Mouse (Mus musculus) limb, embryonic 10.5 days (tissue): ENCODE results near the gene Ddx23. TPM values are rescaled to one million over a fixed set of nuclear protein-coding genes. Genes with fewer than 3 reads are reported as not detected.

Experiments
- DNase-seq: peaks from one replicate; pipeline ENCODE4 v3.0.0-alpha.2; 2017; ENCODE audit warnings: low spot score
- H3K27ac ChIP-seq: fragments of 300-500 bp; sonication (generic); 2 replicates; pipeline ENCODE4 v1.5.1; 2016; ENCODE audit warnings: mild to moderate bottlenecking
- H3K27me3 ChIP-seq: fragments of 300-500 bp; sonication (generic); 2 replicates; pipeline ENCODE4 v1.6.1; 2016; ENCODE audit warnings: low read depth, mild to moderate bottlenecking; ENCODE audit not compliant: poor library complexity, severe bottlenecking
- H3K36me3 ChIP-seq: fragments of 300-500 bp; sonication (generic); 2 replicates; pipeline ENCODE4 v1.6.1; 2016; ENCODE audit warnings: mild to moderate bottlenecking, moderate library complexity
- H3K4me1 ChIP-seq: fragments of 300-500 bp; sonication (generic); 2 replicates; pipeline ENCODE4 v1.6.1; 2016
- H3K4me3 ChIP-seq: fragments of 300-500 bp; sonication (generic); 2 replicates; pipeline ENCODE4 v1.5.1; 2016; ENCODE audit warnings: mild to moderate bottlenecking, moderate library complexity
- H3K9me3 ChIP-seq: fragments of 300-500 bp; sonication (generic); replicated peaks from 2 replicates; pipeline ENCODE4 v1.6.1; 2016; ENCODE audit warnings: mild to moderate bottlenecking
- WGBS: fragments of 180-500 bp; shearing (Covaris S2); methylation state at CpG from one replicate; pipeline ENCODE4 v1.1.7; 2016; 5-methylcytosine and 5-hydroxymethylcytosine counted together
- polyA plus RNA-seq: library from polyadenylated mRNA; unstranded; fragments of >200 nt; fragmentation: Nextera tagmentation; extraction: Ambion mirVana; gene quantifications from 2 replicates; pipeline ENCODE4 v1.2.1, GENCODE M21; 2016

Ddx23 gene
- polyA plus RNA-seq, 1 experiment from 2014 or later: 25.4 TPM

DNA sequence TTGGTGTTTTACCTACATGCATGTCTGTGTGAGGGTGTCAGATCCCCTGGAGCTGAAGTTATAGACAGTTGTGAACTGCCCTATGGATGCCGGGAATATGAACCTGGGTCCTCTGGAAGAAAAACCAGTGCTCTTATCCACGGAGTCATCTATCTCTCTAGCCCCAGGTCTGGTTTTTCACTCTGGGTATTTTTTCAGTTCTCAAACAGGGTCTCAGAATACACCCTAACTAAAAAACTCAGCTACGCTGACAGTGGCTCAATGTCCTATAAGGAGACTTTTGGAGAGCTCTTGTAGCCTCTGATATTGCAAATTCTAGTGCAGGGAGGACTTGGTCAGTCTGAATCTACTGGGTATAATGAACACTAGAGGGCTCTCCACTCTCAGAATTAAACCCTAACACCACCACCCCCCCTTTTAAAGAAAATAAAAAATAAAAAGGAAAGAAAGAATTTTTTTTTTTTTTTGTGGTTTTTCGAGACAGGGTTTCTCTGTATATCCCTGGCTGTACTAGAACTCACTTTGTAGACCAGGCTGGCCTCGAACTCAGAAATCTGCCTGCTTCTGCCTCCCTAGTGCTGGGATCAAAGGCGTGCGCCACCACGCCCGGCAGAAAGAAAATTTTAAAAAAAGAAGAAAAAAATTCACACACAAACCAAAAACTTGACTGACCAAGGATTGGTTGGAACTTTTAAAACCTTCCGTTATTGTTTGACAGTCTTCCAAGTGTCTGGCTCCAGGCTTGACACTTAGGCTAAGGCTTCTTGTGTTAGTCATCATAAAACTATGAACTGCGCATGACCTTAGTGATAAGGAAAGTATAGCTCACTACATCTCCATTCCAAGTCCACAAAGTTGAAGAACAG is 1.6 kb upstream of the Ddx23 start:
- peaks cover 18% of the 10 kb centered on the region for H3K36me3 ChIP-seq
- no peaks in the 10 kb centered on the region for H3K9me3 ChIP-seq
- no peak overlapping the region for H3K27ac ChIP-seq
- no peak overlapping the region for H3K4me3 ChIP-seq
- H3K27me3 ChIP-seq: no peaks in the 10 kb centered on the region
- WGBS: 81% methylated on average over 11 of the region's 11 CpGs
- peaks cover 9% of the 10 kb centered on the region; the same call in 1 of the 2 replicates for H3K4me1 ChIP-seq
- DNase-seq: no peak

DNA sequence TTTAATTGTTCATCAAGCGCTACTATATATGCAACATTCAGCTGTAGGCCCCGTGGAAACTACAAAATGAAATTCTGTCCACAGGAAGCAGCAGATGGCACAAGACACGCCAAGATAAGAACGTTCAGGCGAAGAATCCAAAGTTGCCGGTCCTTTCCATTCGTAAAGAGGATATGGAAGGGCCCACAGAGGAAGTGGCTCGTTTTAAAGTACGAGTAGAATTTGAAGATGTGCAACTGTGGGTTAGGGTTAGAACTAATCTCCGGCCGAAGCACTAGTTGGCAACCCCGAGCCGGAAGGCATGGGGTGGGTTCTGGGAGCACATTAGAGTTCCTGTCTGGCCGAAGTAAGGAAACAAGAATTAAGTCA is 512 bp downstream of the Ddx23 start:
- no peaks in the 10 kb centered on the region for H3K9me3 ChIP-seq
- no peak for DNase-seq
- peaks cover 39% of the 10 kb centered on the region for H3K36me3 ChIP-seq
- 2% methylated on average over 14 of the region's 14 CpGs for WGBS
- H3K27me3 ChIP-seq: no peaks in the 10 kb centered on the region
- H3K27ac ChIP-seq: peak overlapping the region; percentile 98
- H3K4me1 ChIP-seq: peaks cover 9% of the 10 kb centered on the region; the same call in 1 of the 2 replicates
- H3K4me3 ChIP-seq: peak overlapping the region; percentile 94

DNA sequence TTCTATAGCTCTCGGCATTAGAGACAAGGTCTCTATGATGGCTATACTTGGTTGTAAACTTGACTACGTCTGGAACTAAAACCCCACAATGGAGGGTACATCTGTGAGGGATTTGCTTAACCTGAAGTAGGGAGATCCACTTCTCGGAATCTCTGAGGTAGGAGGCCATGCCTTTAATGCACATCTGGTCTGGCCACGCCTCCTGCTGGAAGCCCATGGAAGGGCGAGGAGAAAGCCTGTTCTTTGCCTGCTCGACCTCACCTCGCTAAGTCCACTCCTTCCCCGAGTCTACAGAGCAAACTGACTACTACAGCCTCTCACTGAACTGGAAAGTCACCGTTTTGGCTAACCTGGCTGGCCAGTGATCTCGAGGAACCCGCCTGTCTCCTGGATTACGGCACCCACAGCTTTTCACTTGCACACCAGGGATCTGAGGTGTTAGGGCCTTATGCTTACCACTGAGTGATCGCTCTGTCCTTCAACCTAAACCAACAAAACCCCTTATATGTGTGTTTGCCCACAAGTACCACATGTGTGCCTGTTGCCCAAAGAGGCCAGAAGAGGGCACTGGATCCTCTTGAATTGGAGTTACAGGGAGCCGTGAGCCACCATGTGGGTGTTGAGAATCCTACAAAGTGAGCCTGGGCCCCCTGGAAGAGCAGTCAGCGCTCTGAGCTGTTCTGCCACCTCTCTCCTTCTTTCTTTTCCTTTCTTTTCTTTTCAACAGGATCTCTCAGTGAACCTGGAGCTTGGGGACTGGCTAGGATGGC is 5.5 kb downstream of the Ddx23 start:
- Histone ChIP-seq H3K9me3 (no peaks in the 10 kb centered on the region), H3K27ac (no peak overlapping the region), H3K27me3 (no peaks in the 10 kb centered on the region), H3K36me3 (peaks cover 89% of the 10 kb centered on the region), H3K4me1 (peaks cover 9% of the 10 kb centered on the region; the same call in 1 of the 2 replicates), H3K4me3 (no peak overlapping the region)
- DNase-seq: no peak
- WGBS: 85% methylated on average over 15 of the region's 15 CpGs

DNA sequence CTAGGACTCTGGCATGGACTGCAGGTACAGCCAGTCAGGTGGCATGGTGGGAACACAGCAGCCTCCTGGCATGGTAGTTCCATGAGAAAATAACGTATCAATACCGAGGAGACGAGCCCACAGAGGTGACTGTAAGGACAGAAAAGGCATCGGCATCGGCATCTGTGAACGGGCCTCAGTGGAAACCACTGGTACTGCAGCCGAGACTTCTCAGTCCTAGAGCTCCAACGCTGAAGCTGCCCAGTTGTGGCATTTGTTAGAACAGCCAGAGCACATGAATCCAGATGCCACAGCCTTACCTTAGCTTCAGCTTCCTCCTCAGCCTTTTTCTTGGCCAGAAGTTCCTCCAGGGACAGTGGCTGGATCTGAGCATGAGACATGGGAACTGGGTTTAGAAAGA is 10.5 kb downstream of the Ddx23 start:
- WGBS: 94% methylated on average over 8 of the region's 8 CpGs
- Histone ChIP-seq H3K9me3 (no peaks in the 10 kb centered on the region), H3K4me1 (no peaks in the 10 kb centered on the region), H3K4me3 (no peak overlapping the region), H3K27ac (no peak overlapping the region), H3K36me3 (peaks cover 100% of the 10 kb centered on the region), H3K27me3 (no peaks in the 10 kb centered on the region)
- no peak for DNase-seq

DNA sequence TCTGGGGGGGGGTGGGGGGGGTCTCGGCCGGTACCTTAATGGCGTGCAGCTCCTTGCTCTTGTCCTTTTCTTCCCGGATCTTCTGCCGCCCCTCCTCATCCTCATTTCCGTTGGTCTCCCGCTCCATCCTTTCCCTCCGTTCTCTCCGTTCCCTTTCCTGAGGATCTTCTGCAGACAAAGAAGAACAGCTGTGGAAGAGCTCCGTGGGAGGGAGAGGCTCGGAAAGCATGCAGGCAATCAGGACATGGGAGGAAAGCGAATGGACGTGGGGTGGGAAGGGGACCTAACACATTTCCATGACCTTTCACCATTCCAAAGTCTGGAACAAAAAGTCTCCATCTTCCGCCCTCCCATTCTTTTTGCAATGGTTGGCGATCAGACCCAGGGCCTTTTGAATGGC is 11.3 kb downstream of the Ddx23 start:
- H3K27me3 ChIP-seq: no peaks in the 10 kb centered on the region
- no peak for DNase-seq
- H3K27ac ChIP-seq: no peak overlapping the region
- no peaks in the 10 kb centered on the region for H3K4me1 ChIP-seq
- H3K36me3 ChIP-seq: peaks cover 100% of the 10 kb centered on the region
- 93% methylated on average over 15 of the region's 15 CpGs for WGBS
- H3K4me3 ChIP-seq: no peak overlapping the region
- no peaks in the 10 kb centered on the region for H3K9me3 ChIP-seq

DNA sequence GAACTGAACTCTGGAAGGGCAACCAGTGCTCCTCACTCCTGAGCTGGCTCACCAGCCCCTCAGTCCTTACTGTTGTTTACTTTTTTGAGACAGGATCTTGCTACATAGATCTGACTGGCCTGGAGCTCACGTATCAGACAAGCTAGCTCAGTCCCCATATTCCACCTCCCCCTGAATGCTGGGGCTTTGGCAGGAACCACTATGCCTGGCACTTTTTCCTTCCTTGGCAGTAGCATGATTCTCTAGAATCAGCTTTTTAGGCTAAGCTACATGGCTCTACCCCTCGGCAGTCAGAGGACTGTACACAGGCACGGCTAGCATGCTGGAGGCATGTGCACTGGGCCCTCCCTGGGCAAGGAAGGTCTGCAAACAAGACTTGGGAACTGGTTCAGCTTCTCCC is 14.6 kb downstream of the Ddx23 start:
- H3K4me3 ChIP-seq: no peak overlapping the region
- no peaks in the 10 kb centered on the region for H3K4me1 ChIP-seq
- 95% methylated on average over 3 of the region's 3 CpGs for WGBS
- DNase-seq: no peak
- H3K27me3 ChIP-seq: no peaks in the 10 kb centered on the region
- H3K36me3 ChIP-seq: peaks cover 100% of the 10 kb centered on the region
- no peak overlapping the region for H3K27ac ChIP-seq
- no peaks in the 10 kb centered on the region for H3K9me3 ChIP-seq

DNA sequence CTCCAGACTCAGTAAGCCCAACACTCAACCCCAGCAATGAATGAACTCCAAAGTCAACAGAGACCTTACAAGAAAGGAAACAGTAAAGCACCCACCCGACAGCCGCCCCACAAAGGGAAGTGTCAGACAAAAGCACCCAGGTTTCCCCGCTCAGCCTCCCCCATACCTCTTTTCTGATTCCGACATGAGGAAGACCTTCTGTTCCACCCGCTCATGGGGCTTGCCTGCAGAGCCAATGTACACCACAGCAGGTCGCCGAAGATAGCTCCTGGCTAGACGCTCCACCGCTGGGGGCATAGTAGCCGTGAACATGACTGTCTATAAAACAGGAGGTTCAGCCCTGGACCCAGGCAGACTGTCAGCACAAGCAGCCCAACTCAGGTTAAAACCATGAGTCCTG is 15.4 kb downstream of the Ddx23 start:
- 93% methylated on average over 10 of the region's 10 CpGs for WGBS

DNA sequence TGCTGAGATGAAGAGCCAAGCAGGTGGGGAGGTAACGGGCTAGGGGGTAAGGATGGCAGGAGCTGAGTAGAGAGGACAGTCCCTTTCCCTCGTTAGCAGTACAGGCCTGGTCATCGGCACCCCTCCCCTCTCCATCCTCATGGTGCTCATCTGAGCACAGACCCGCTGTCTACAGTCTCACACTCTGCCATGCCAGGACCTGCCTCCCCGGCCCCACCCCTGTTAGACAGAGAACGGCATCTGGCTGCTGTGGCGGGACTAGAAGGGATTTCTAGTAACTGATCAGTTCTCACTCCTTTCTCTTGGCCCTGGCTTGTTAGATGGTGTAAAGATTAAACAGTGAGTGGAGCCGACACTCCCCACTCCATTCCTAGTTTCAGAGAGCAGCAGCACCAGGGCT is 16.0 kb downstream of the Ddx23 start:
- Histone ChIP-seq H3K27me3 (no peaks in the 10 kb centered on the region), H3K4me1 (no peaks in the 10 kb centered on the region), H3K4me3 (no peak overlapping the region), H3K9me3 (no peaks in the 10 kb centered on the region), H3K36me3 (peaks cover 100% of the 10 kb centered on the region), H3K27ac (no peak overlapping the region)
- 90% methylated on average over 8 of the region's 8 CpGs for WGBS
- no peak for DNase-seq

More for the DNA sequence above, 15.4 kb downstream of the Ddx23 start:
- H3K4me3 ChIP-seq: no peak overlapping the region
- H3K36me3 ChIP-seq: peaks cover 100% of the 10 kb centered on the region
- H3K4me1 ChIP-seq: no peaks in the 10 kb centered on the region
- DNase-seq: no peak
- H3K9me3 ChIP-seq: no peaks in the 10 kb centered on the region
- no peaks in the 10 kb centered on the region for H3K27me3 ChIP-seq
- no peak overlapping the region for H3K27ac ChIP-seq

DNA sequence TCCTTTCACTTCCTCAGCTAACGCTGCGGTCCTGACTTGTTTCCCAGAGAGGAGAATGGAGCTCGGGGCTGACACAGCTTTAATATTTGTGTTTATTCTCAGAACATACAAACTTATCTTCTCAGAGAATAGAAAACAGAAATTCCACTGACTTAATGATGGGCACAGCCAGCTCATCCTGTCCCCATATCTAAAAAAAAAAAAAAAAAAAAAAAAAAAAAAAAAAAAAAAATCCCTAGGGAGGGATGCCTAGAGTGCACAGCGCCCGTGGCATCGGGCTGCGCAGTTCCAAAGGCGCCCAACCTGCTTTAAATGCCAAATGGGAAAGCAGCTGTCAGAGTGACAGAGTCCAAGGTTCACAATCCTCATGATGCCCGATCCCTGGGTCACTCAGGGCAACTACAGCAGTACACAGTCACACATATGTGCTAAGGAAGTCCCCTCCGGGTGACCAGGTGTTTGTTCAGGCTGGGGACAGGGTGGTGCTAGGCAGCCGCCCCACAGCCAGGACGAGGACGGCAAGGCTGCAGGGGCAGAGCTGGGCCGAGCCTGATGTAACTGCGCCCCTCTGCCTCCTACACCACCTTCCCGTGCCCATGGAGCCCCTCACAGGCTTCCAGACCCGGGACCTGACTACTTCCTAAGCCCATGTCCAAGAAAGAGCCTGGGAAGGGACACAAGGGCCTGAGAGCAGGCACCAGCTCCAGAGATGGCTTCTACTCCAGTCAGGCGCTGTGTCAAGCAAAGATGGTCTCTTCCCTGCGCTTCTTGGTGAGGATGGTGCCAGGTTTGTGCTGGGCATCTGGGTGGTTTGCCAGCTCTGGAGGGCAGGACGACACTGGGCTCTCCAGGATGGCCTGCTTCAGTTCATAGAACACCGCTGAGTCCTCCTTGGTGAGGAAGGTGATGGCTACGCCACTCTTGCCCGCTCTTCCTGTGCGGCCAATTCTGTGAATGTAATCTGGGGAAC is 17.4 kb downstream of the Ddx23 start:
- no peak overlapping the region for H3K27ac ChIP-seq
- WGBS: 92% methylated on average over 24 of the region's 24 CpGs
- no peaks in the 10 kb centered on the region for H3K9me3 ChIP-seq
- H3K4me3 ChIP-seq: no peak overlapping the region
- H3K36me3 ChIP-seq: peaks cover 98% of the 10 kb centered on the region
- H3K4me1 ChIP-seq: peaks cover under 1% of the 10 kb centered on the region; the same call in 1 of the 2 replicates
- no peak for DNase-seq
- H3K27me3 ChIP-seq: no peaks in the 10 kb centered on the region

DNA sequence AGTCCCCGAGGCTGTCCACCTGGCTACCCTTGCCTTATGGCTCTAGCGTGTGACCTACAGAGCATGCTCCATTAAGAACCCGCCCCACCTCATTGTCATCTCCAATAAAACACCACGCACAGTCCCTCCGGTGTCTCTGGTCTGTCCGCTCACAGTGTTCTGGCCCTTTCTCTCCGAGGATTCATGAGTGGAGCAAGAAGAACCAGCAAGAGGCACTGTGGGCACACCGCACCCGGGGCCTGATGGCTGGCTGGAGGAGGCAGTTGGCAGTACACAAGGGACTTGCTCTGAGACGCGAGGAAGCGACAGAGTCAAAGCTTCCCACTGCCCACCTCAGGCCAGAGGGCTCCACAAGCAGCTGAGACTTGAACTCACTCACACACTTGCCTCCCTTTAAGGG is 18.3 kb downstream of the Ddx23 start:
- peaks cover 88% of the 10 kb centered on the region for H3K36me3 ChIP-seq
- H3K4me3 ChIP-seq: no peak overlapping the region
- DNase-seq: no peak
- no peaks in the 10 kb centered on the region for H3K9me3 ChIP-seq
- no peak overlapping the region for H3K27ac ChIP-seq
- H3K27me3 ChIP-seq: 0 out of 2 replicates have a peak, but pooled peaks cover 3% of the 10 kb centered on the region
- peaks cover 10% of the 10 kb centered on the region for H3K4me1 ChIP-seq
- 91% methylated on average over 12 of the region's 12 CpGs for WGBS

DNA sequence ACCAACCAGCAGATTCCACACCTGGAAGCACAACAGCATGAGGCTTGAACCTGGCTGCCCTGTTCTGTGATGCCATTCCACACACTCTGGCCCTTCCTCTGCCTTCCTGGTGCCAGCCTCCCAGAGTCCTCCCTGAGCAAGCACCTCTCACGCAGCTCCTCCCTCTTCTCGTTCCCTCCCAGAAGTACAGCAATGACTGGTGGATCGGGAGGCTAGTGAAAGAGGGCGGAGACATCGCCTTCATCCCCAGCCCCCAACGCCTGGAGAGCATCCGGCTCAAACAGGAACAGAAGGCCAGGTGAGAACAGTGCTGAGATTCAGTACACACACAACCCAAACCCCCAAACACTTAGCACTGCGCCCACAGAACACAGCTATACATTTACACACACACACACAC is 22.5 kb downstream of the Ddx23 start:
- WGBS: 25% methylated on average over 8 of the region's 8 CpGs
- Histone ChIP-seq H3K27ac (peak overlapping the region; percentile 43), H3K4me1 (peaks cover 24% of the 10 kb centered on the region), H3K4me3 (no peak overlapping the region), H3K27me3 (peaks cover 32% of the 10 kb centered on the region), H3K36me3 (peaks cover 46% of the 10 kb centered on the region), H3K9me3 (no peaks in the 10 kb centered on the region)
- no peak for DNase-seq

DNA sequence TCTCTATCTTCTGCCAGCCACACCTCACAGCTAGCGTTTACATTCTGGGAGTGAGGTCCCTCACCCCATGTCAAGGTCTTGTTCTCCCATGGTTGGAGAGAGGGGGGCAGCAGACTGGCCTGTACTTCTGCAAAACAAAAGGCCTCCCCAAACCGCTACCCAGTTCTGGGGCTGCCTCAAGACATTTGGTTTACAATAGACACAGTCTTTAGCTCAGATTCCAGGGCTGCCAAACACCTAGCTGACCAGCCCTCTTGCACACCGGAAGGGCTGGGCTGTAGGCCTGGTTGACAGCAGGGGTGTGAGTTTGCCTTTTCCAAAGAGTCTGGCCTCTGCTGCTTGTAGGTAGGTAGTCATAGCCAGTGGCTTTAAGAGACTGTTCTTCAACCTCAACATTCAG is 25.5 kb downstream of the Ddx23 start:
- DNase-seq: no peak
- Histone ChIP-seq H3K9me3 (no peaks in the 10 kb centered on the region), H3K4me3 (no peak overlapping the region), H3K27me3 (peaks cover 62% of the 10 kb centered on the region), H3K4me1 (peaks cover 54% of the 10 kb centered on the region), H3K36me3 (peaks cover 16% of the 10 kb centered on the region), H3K27ac (no peak overlapping the region)
- 38% methylated on average over 3 of the region's 3 CpGs for WGBS
